Mouse (Mus musculus): ENCODE measurements around the gene Gxylt2. TPM values are rescaled to one million over a fixed set of nuclear protein-coding genes. Genes with fewer than 3 reads are reported as not detected.

The Gxylt2 gene
- polyA plus RNA-seq, 1 experiment, result 0.16 TPM

DNA sequence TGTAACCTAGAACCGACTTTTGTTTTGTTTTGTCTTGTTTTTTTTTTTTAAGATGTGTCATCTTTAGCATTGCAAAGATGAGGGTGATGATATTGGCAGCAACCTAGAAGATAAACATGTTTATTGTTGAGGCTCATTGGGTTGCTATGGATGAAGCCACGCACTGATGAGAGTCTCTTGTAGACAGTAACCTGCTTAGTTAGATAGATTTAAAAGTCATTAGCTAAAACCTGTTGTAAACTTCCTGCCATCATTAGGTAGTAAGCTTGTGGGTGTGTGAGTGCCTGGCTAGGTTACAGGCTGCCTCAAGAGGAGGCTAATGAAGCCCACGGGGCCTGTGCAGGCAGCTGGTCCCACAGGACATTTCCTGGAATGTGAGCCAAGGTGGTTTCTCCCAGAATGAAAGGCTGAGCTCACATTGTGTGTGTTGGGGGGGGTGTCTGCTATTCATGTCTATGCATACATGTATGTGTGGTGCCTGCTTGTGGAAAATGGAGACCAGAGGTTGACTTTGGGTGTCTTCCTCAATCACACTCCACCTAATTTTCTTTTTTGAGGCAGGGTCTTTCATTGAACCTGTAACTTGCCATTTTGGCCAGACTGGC is 87.6 kb downstream of the Gxylt2 start:
- TF ChIP-seq POLR2A (IDR thresholded peaks at IDR 0.05; ENCODE audit: low read depth, low read length) (no peak), CTCF (IDR thresholded peaks at IDR 0.05; ENCODE audit: extremely low read depth, insufficient read depth, insufficient read length, insufficient replicate concordance) (no peak)
- no peak overlapping the region for H3K27ac ChIP-seq (ENCODE audit: insufficient read depth, low read length)
- no peak for DNase-seq (ENCODE audit: low read depth in 1 of 2, low spot score in 2 of 2)
- 64% methylated on average over 3 of the region's 3 CpGs for WGBS
- H3K4me3 ChIP-seq (ENCODE audit: extremely low read depth, insufficient read depth, insufficient read length), result no peak overlapping the region
- H3K27me3 ChIP-seq (ENCODE audit: control insufficient read depth, insufficient read depth, low read length), result no peaks in the 10 kb centered on the region
- H3K4me1 ChIP-seq (ENCODE audit: control insufficient read depth, insufficient read depth, insufficient read length), result no peaks in the 10 kb centered on the region
- H3K36me3 ChIP-seq (ENCODE audit: control insufficient read depth, insufficient read depth, low read length), result no peaks in the 10 kb centered on the region

DNA sequence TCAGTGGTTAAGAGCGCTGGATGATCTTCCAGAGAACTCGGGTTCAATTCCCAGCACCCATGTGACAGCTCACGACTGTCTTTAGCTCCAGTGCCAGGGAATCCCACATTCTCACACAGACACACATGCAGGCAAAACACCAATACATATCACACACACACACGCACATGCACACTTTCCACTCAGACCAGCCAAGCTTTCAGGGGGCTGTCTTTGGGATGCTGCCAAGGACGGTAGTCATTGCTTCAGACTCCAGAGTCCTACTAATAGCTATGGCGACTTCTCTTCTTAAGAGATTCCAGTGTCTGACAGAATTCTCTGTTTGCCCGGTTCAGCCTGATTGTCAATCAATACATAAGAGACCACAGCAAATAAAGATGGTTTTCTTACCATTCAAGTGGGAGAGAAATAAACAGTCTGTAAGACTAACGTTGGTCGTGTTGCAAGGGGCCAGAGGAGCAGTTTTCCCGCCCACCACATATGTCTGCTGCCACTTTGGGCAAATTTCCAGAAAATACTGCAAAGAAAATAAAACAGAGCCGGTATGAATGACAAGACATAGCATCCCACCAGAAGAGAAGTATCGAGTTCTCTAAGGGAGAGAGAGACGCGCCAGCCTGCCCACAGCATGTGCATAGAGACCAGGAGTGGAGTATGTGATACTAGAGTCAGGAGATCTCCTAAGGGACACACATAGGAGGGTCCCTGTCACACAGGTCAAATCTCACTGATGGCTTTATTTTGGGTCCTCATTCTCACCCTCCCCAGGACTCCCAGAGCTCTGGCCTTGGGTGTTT is 88.6 kb downstream of the Gxylt2 start:
- DNase-seq (ENCODE audit: low read depth in 1 of 2, low spot score in 2 of 2), result no peak
- Histone ChIP-seq H3K36me3 (ENCODE audit: control insufficient read depth, insufficient read depth, low read length) (no peaks in the 10 kb centered on the region), H3K4me3 (ENCODE audit: extremely low read depth, insufficient read depth, insufficient read length) (no peak overlapping the region), H3K27me3 (ENCODE audit: control insufficient read depth, insufficient read depth, low read length) (no peaks in the 10 kb centered on the region), H3K4me1 (ENCODE audit: control insufficient read depth, insufficient read depth, insufficient read length) (no peaks in the 10 kb centered on the region), H3K27ac (ENCODE audit: insufficient read depth, low read length) (no peak overlapping the region)
- TF ChIP-seq CTCF (IDR thresholded peaks at IDR 0.05; ENCODE audit: extremely low read depth, insufficient read depth, insufficient read length, insufficient replicate concordance), result no peak
- no peak for TF ChIP-seq POLR2A (IDR thresholded peaks at IDR 0.05; ENCODE audit: low read depth, low read length)
- 89% methylated on average over 14 of the region's 14 CpGs for whole genome bisulfite sequencing

DNA sequence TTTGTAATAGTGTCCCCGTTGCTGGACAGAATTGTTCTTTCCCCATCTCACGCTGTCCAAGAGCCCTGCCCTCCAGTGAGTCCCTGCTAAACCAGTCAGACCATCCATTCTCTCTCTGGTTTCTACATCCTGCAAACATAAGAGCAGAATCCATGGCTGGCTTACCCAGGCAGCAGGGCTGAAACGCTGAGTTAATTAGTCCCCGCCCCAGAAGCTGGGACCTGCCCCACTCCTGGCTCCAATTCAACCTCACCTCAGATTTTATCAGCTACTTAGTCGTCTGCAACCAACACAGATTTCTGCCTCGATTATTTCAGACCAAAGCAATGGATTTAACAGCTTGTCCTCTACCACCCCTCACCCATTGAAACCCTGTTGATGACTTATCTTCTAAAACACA is 91.3 kb downstream of the Gxylt2 start:
- no peak for TF ChIP-seq CTCF (IDR thresholded peaks at IDR 0.05; ENCODE audit: extremely low read depth, insufficient read depth, insufficient read length, insufficient replicate concordance)
- no peak for TF ChIP-seq POLR2A (IDR thresholded peaks at IDR 0.05; ENCODE audit: low read depth, low read length)
- H3K36me3 ChIP-seq (ENCODE audit: control insufficient read depth, insufficient read depth, low read length), result no peaks in the 10 kb centered on the region
- no peak overlapping the region for H3K27ac ChIP-seq (ENCODE audit: insufficient read depth, low read length)
- WGBS, result 41% methylated on average over 6 of the region's 6 CpGs
- no peak overlapping the region for H3K4me3 ChIP-seq (ENCODE audit: extremely low read depth, insufficient read depth, insufficient read length)
- H3K4me1 ChIP-seq (ENCODE audit: control insufficient read depth, insufficient read depth, insufficient read length), result no peaks in the 10 kb centered on the region; the same call in 1 of the 2 replicates
- no peak for DNase-seq (ENCODE audit: low read depth in 1 of 2, low spot score in 2 of 2)
- no peaks in the 10 kb centered on the region for H3K27me3 ChIP-seq (ENCODE audit: control insufficient read depth, insufficient read depth, low read length)

DNA sequence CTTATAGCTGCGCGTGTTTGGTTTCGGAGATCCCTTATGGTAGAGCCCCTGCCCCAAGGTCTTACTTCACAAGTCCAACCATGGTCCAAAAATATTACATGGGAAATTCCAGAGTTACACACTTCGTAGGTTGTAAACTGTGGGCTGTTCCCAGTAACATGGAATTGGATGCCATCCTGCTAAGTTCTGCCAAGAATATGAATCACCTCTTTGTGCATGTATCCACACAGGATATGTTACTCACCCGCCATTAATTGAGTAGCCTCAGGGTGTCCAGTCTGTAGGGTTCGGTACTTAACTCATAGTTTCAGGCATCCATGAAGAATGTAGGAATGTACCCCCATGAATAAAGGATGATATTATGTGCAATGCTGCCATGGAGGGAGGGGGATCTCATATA is 94.8 kb downstream of the Gxylt2 start:
- TF ChIP-seq POLR2A (IDR thresholded peaks at IDR 0.05; ENCODE audit: low read depth, low read length) (no peak), CTCF (IDR thresholded peaks at IDR 0.05; ENCODE audit: extremely low read depth, insufficient read depth, insufficient read length, insufficient replicate concordance) (no peak)
- H3K4me1 ChIP-seq (ENCODE audit: control insufficient read depth, insufficient read depth, insufficient read length), result no peaks in the 10 kb centered on the region; the same call in 1 of the 2 replicates
- no peak overlapping the region for H3K4me3 ChIP-seq (ENCODE audit: extremely low read depth, insufficient read depth, insufficient read length)
- WGBS, result 88% methylated on average over 6 of the region's 6 CpGs
- no peaks in the 10 kb centered on the region for H3K36me3 ChIP-seq (ENCODE audit: control insufficient read depth, insufficient read depth, low read length)
- no peak overlapping the region for H3K27ac ChIP-seq (ENCODE audit: insufficient read depth, low read length)
- no peak for DNase-seq (ENCODE audit: low read depth in 1 of 2, low spot score in 2 of 2)
- H3K27me3 ChIP-seq (ENCODE audit: control insufficient read depth, insufficient read depth, low read length), result no peaks in the 10 kb centered on the region

DNA sequence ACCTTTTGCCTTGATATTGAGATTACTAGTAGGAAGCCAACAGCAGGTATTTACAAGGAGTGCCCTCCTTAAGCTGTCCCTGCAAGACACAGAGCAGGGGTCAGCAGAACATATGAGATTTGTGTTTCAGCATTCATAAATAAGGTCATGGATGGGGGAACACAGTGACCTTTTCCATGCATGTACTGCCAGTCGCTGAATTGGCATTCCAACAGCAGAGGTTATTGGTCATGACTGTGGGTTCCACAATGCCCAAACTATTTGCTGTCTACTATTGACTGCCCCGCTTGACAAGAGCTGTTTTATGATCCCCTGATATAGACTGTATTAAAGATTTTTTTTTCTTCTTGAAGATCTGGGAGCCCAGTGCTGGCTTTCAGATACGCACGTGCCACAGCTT is 95.2 kb downstream of the Gxylt2 start:
- Histone ChIP-seq H3K27me3 (ENCODE audit: control insufficient read depth, insufficient read depth, low read length) (no peaks in the 10 kb centered on the region), H3K27ac (ENCODE audit: insufficient read depth, low read length) (no peak overlapping the region), H3K4me3 (ENCODE audit: extremely low read depth, insufficient read depth, insufficient read length) (no peak overlapping the region), H3K36me3 (ENCODE audit: control insufficient read depth, insufficient read depth, low read length) (no peaks in the 10 kb centered on the region), H3K4me1 (ENCODE audit: control insufficient read depth, insufficient read depth, insufficient read length) (no peaks in the 10 kb centered on the region; the same call in 1 of the 2 replicates)
- WGBS, result 92% methylated on average over 4 of the region's 4 CpGs
- no peak for DNase-seq (ENCODE audit: low read depth in 1 of 2, low spot score in 2 of 2)
- no peak for TF ChIP-seq CTCF (IDR thresholded peaks at IDR 0.05; ENCODE audit: extremely low read depth, insufficient read depth, insufficient read length, insufficient replicate concordance)
- TF ChIP-seq POLR2A (IDR thresholded peaks at IDR 0.05; ENCODE audit: low read depth, low read length), result no peak

DNA sequence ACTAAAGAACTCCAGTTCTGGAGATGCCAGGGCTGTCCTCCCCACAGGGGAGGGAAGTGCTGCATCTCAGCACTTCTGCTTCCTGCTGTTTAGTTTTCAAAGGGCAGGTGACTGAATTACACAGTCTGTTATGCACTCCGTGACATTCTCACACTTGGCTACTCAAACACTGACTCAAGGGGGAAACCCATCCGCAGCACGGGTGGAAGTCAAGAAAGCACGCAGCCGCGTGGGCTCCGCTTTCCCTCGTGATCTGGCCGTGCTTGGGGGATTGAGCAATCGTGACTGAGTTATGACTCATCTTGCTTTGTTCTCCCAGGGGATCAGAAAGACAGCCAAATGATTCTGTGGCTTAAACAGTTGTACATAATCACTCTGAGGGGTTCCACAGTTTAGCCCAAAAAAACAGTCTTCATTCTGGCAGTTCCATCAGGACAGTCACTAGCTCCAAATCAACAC is 96.0 kb downstream of the Gxylt2 start:
- TF ChIP-seq POLR2A (IDR thresholded peaks at IDR 0.05; ENCODE audit: low read depth, low read length) (no peak), CTCF (IDR thresholded peaks at IDR 0.05; ENCODE audit: extremely low read depth, insufficient read depth, insufficient read length, insufficient replicate concordance) (no peak)
- Histone ChIP-seq H3K27ac (ENCODE audit: insufficient read depth, low read length) (no peak overlapping the region), H3K4me3 (ENCODE audit: extremely low read depth, insufficient read depth, insufficient read length) (no peak overlapping the region), H3K27me3 (ENCODE audit: control insufficient read depth, insufficient read depth, low read length) (no peaks in the 10 kb centered on the region), H3K4me1 (ENCODE audit: control insufficient read depth, insufficient read depth, insufficient read length) (no peaks in the 10 kb centered on the region; the same call in 1 of the 2 replicates), H3K36me3 (ENCODE audit: control insufficient read depth, insufficient read depth, low read length) (no peaks in the 10 kb centered on the region)
- 16% methylated on average over 10 of the region's 10 CpGs for WGBS
- DNase-seq (ENCODE audit: low read depth in 1 of 2, low spot score in 2 of 2), result peak in 1 of 2 experiments; percentile 58

All from spleen, adult 2 months (tissue).